Mouse (Mus musculus) C2C12 (cell line): ENCODE data around the gene Dytn.

Experiments
- CEBPB ChIP-seq: IDR thresholded peaks from one replicate; pipeline ENCODE4 v1.6.1; 2011; ENCODE audit warnings: low read depth, mild to moderate bottlenecking, control low read depth, moderate library complexity
- CTCF ChIP-seq: IDR thresholded peaks from one replicate; pipeline ENCODE4 v1.5.1; 2011; ENCODE audit not compliant: control insufficient read depth, insufficient read depth, insufficient read length
- FOSL1 ChIP-seq: IDR thresholded peaks from one replicate; pipeline ENCODE4 v1.8.0; 2011; ENCODE audit warnings: mild to moderate bottlenecking, low read length; ENCODE audit not compliant: poor library complexity, insufficient read depth, severe bottlenecking
- MAX ChIP-seq: IDR thresholded peaks from one replicate; pipeline ENCODE4 v1.6.1; 2011; ENCODE audit warnings: mild to moderate bottlenecking, control low read depth
- MYOD1 ChIP-seq: IDR thresholded peaks from one replicate; pipeline ENCODE4 v1.6.1; 2011; ENCODE audit warnings: low read depth; ENCODE audit not compliant: control insufficient read depth, insufficient read length
- MYOG ChIP-seq: IDR thresholded peaks from one replicate; pipeline ENCODE4 v1.6.1; 2011; ENCODE audit not compliant: control insufficient read depth, insufficient read length; ENCODE audit errors: extremely low read depth
- USF1 ChIP-seq: IDR thresholded peaks from one replicate; pipeline ENCODE4 v1.6.1; 2011; ENCODE audit warnings: low read depth, mild to moderate bottlenecking, control low read depth, moderate library complexity

GRCm38 (mm10) chr1:63573864-63574611 lies 112.7 kb downstream of the Dytn start:
- TF ChIP-seq CTCF = no peak
- no peak for TF ChIP-seq FOSL1
- TF ChIP-seq MYOG = no peak
- TF ChIP-seq MAX = no peak
- no peak for TF ChIP-seq USF1
- no peak for TF ChIP-seq MYOD1
- no peak for TF ChIP-seq CEBPB
